Mouse (Mus musculus) olfactory bulb, adult 2 months (tissue): ENCODE results near the gene Orc3.

Experiments
- CTCF ChIP-seq: fragments of 200-500 bp; IDR thresholded peaks from 2 replicates; pipeline ENCODE4 v1.5.1; 2012; ENCODE audit warnings: low read depth, mild to moderate bottlenecking, low read length, moderate library complexity; ENCODE audit not compliant: insufficient read depth
- POLR2A ChIP-seq: fragments of 200-500 bp; IDR thresholded peaks from 2 replicates; pipeline ENCODE4 v1.6.1; 2012; ENCODE audit warnings: mild to moderate bottlenecking, low read depth, low read length, moderate library complexity; ENCODE audit not compliant: insufficient read depth

DNA sequence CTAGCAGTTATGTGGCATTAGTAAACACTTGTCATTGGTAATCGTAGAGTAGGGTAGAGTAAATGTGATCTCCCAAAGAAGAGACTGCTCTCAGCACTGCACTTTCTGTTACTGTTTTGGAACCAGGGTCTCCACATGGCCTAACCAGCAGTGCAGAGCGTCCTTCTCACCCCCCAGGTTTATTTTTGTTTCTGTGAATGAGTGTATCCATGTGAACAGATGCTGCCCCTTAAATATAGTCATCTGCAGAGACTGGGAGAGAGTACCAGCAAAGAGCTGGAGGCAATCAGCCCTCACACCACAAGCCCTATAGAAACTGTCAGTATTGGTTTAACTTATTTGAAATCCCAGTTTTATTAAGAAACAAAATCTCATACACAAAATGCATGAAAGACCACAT is 41.9 kb downstream of the Orc3 start:
- TF ChIP-seq CTCF (no peak), POLR2A (no peak)
